Mouse (Mus musculus): Measurements from ENCODE around the gene Gm43517. TPM values are rescaled to one million over a fixed set of nuclear protein-coding genes. Genes with fewer than 3 reads are reported as not detected.

The Gm43517 gene
- total RNA-seq, 2 experiments from 2014 or later, result not detected

DNA sequence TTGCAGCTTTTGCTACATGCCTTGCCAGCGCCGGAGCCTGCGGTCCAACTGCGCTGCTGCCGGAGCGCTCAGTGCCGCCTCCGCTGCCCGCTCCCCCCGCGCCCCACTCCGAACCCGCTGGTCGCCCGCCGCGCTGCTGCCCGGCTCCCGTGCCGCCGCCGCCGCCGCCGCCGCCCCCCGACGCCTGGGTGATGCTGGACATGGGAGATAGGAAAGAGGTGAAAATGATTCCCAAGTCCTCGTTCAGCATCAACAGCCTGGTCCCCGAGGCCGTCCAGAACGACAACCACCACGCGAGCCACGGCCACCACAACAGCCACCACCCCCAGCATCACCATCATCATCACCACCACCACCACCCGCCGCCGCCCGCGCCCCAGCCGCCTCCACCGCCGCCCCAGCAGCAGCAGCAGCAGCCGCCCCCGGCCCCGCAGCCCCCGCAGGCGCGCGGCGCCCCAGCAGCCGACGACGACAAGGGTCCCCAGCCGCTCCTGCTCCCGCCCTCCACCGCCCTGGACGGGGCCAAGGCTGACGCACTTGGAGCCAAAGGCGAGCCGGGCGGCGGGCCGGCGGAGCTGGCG is 589 bp upstream of the Gm43517 start:
- ATAC-seq (replicated peaks; ENCODE audit: poor library complexity), result no peak

DNA sequence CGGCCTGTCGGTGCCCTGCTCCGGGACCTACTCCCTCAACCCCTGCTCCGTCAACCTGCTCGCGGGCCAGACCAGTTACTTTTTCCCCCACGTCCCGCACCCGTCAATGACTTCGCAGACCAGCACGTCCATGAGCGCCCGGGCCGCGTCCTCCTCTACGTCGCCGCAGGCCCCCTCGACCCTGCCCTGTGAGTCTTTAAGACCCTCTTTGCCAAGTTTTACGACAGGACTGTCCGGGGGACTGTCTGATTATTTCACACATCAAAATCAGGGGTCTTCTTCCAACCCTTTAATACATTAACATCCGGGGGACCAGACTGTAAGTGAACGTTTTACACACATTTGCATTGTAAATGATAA is 637 bp downstream of the Gm43517 start:
- ATAC-seq (replicated peaks; ENCODE audit: poor library complexity), result 0 out of 2 replicates have a peak, but pooled peaks have one; percentile 7

DNA sequence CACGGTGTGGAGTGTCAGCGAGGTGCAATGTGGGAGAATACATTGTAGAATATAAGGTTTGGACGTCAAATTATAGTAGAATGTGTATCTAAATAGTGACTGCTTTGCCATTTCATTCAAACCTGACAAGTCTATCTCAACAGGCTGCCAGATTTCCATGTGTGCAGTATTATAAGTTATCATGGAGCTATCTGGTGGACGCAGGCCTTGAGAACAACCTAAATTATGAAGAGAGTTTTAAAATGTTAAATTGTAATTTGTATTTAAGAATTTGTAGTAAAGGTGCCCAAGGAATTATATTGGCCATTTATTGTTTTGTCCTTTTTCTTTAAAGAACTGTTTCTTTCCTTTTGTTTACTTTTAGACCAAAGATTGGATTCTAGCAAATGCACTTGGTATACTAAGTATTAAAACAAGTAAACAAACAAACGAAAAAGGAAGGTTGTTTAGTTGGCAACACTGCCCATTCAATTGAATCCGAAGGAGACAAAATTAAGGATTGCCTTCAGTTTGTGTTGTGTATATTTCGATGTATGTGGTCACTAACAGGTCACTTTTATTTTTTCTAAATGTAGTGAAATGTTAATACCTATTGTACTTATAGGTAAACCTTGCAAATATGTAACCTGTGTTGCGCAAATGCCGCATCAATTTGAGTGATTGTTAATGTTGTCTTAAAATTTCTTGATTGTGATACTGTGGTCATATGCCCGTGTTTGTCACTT is 1.3 kb downstream of the Gm43517 start:
- ATAC-seq (replicated peaks; ENCODE audit: poor library complexity), result no peak

DNA sequence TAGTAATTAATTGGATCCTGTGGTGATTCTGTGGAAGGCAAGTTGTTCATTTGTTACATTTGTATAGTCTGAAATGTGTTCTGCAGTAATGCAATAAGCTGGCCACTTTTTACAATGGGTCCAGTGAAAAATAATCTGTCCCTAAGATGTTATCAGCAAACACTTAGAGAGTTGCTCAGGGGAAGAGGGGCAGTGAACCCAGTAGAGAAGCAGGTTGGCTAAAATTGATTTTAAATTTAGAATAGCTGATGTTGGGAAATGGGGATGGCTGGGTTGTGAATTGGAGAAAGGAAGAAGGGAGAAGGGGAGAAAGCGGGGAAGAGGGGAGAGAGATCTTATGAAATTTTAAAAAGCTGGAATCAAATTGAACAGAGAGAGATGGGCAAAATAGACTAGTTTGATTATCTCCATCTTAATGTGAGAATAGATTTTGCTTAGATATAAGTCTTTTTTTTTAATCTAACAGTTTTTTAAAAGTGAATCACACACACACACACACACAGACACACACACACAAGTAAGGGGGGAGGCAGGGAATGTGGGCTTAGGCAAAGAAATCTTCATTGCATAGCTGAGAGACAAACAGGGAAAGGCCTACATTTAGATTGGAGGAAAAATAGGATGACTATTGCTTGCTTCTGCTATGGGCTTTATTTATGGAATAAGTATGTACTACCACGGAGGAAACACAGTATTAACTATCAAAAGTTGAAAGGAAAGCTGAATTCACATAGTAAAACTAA is 3.1 kb downstream of the Gm43517 start:
- ATAC-seq (replicated peaks; ENCODE audit: poor library complexity), result no peak

DNA sequence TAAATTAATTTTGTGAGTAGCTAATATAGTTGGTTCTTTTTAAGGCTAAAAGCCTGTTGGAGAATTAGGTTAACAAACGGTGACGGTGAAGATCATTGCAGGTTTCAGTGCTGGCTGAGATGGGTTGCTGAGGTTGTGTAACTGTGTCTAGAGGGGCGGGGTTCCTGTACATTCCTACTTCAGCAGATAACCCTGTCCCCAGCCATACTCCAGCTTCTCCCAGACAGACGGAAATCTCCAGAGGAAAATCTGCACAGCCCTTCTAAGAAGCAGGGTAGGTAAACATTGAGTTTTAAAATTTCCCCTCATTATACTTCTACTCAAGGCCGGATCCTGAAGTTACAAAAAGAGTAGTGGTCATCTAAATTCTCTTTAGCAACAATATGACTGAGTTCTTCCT is 4.7 kb downstream of the Gm43517 start:
- ATAC-seq (replicated peaks; ENCODE audit: poor library complexity), result no peak

DNA sequence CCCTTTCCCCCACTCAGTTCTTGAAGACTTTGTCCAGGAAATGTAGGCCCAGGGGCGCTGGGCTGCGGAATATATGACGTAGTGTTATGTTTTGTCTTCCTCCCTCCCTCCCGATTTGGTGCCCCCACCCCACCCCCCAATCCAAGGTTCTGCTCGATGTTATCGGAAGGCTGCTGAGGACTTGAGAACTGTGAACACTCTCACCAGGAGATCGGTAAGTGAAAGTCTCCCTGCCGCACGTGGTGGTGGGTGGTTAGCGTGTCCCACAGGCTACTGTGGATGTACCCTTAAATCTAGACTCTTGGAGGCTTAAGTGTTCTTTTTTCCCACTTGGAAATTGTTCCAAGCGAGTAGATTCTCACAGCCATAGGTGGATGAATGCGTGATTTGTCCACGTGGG is 5.3 kb downstream of the Gm43517 start:
- ATAC-seq (replicated peaks; ENCODE audit: poor library complexity), result no peak

DNA sequence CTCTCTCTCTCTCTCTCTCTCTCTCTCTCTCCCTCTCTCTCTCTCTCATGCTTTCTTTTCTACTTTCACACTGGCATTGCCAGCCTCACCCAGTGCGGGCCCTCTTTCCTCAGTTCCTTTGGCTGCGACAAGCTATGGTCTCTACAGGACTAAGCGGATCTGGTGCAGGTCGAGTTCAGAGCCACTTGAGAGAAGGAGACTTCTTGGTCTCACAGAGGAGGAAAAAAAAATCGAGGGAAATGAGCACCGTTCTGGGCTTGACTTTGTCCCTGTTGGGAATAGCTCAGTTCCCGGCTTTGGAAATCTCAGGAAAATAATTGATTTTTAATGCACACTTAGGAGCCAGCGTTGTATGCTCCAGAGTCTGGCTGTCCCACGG is 5.9 kb downstream of the Gm43517 start:
- no peak for ATAC-seq (replicated peaks; ENCODE audit: poor library complexity)

DNA sequence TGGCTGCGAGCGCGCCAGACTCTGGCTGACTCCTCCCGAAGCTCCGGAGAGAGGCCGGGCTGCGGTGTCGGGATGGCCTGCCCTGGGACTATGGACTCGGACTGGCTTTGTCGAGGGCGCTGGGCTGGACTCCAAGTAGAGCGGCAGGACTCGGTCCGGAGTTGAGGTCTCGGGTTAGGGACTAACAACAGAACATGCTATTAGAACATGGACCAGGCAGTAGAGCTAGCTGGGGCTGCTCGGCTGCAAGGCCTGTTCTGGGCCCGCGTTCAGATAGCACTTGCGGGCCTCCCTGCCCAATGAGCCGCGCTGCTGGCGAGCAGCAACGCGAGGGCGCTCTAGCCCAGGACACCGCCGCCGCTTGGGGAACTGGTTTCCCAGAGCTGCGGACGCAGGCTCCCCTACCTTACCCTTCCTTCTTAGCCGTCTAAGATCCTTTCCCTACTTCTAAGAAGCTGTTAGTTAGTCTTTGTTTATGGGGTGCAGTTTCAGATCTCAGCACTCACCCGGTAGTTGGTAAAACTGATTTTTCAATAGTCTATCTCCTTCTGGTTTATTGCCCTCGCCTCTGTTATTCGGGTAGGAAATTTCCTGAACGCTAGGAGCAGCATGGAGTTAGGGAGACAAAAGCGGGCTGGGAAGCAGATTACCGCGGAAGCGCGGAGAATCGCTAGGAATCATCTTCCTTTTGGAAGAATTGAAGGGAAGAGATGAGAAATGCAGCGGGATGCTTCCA is 6.5 kb downstream of the Gm43517 start:
- ATAC-seq (replicated peaks; ENCODE audit: poor library complexity), result peak; percentile 88

DNA sequence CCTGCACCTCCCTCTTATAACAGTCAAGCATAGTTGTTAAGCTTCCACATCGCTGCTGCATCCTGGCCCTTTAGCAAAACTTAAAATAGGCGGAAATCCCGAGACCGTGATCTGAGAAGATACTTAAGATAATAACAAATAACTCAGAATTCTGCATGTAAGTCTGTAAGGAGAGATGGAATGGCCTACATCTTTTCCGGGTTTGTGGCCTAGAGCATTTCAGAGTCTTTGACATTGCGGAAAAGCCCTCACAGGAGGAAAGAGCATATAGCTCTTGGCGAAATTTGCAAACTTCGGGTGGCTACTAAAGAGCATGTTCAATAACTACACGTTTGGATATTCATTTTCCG is 7.0 kb downstream of the Gm43517 start:
- no peak for ATAC-seq (replicated peaks; ENCODE audit: poor library complexity)

DNA sequence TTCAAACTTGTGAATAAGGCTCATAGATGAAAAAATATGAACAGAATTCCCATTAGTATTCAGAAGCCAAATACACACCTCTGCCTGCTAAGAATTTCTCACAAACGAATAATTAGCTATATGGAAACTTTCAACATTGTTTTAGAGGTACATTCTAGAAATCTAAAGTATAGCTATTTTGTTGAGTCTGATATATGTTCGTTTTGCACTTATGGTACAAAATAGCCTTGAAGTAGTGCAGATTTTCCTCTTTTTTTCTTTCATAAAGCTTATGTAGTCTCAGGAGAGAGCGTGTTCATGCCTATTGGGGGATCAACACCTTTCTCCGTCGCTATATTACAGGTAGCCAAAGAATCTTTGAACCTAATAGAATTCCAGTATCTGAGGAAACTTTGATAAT is 7.9 kb downstream of the Gm43517 start:
- no peak for ATAC-seq (replicated peaks; ENCODE audit: poor library complexity)

DNA sequence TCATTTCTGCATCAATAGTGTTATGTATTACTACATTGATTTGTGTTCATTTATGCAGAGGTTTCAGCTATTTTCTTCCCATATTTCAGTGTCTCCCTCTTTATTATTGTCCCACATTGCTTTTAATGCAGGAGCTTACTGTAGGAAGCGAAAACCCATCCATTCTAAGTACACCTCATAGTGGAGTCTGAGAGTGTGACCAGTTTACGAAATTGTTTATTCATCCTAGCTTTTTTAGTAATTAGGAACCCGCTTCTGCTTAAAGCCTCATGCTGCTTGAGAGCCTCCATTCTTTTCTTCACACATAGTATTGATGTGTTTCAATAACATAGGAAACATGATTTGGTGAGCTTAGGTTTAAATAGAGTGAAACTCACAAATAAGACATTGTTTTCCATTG is 8.7 kb downstream of the Gm43517 start:
- no peak for ATAC-seq (replicated peaks; ENCODE audit: poor library complexity)

DNA sequence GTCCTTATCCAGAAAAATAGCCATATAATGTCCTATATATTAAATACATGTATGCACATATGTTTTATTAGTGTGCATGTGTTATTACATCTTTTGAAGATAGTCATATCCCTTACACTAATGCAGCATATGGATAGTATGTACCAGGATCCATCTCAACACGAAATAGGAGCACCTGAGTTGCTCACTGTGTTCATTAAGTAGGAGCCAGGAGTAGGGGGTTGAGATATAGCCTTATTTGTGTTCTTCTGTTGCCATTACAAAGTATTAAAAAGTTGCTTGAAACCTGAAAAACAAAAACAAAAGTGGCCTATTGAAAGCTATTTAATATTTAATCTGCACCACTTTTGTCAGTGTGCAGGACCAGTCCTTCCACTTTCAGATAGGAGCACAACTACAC is 9.2 kb downstream of the Gm43517 start:
- ATAC-seq (replicated peaks; ENCODE audit: poor library complexity), result no peak

DNA sequence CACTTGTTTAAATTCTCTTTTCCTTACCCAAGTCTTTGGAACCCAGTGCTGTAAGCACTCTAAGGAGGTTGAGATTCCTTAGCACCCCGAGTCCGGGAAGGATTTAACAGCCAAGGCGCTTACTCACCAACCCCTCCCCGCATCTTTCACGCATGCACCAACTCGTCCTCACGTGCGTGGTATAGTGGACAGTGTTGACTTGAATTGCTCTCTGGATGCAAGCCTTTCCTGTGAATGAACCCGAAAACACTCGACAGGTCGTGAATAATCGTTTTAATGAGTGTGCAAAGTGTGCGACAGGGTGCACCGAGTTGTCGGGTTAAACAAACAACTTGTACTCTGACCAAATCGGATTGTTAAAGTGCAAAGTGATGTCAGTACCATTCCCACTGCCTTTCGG is 9.9 kb downstream of the Gm43517 start:
- no peak for ATAC-seq (replicated peaks; ENCODE audit: poor library complexity)

DNA sequence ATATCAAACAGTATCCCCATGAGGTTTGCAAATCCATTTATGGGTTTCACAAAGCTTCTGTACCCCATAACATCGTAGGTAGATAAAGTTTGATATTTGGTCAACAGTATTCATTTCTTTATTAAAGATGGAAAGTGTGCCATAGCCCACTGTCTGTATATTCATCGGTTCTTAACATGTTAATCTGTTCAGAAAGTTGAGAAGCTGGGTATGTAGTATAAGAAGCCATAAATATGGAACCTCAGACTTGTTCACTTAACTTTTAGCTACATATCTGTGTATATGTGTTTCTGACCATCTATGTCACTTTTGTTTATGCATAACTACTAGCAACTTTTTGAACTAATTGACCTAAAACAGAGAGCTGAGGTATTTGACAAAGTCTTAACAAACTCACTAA is 11.0 kb downstream of the Gm43517 start:
- no peak for ATAC-seq (replicated peaks; ENCODE audit: poor library complexity)

DNA sequence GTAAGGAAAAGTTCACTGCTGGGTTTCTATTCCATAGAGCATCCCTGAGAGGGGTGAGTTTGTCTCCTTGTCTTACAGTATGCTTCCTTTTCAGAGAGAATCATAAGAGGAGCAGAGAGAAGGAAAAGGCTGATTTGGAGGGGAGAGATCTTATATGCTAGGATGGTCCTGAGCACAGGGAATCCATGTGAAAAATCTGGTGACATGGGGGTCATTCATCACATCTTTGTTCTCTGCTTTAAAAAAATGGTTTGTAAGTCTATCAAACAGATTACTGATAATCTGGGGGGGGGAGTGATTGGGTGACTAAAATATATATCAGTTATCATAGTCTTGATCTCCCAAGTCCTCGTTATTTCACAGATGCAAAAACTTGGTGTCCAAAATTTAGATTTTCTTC is 11.8 kb downstream of the Gm43517 start:
- no peak for ATAC-seq (replicated peaks; ENCODE audit: poor library complexity)

DNA sequence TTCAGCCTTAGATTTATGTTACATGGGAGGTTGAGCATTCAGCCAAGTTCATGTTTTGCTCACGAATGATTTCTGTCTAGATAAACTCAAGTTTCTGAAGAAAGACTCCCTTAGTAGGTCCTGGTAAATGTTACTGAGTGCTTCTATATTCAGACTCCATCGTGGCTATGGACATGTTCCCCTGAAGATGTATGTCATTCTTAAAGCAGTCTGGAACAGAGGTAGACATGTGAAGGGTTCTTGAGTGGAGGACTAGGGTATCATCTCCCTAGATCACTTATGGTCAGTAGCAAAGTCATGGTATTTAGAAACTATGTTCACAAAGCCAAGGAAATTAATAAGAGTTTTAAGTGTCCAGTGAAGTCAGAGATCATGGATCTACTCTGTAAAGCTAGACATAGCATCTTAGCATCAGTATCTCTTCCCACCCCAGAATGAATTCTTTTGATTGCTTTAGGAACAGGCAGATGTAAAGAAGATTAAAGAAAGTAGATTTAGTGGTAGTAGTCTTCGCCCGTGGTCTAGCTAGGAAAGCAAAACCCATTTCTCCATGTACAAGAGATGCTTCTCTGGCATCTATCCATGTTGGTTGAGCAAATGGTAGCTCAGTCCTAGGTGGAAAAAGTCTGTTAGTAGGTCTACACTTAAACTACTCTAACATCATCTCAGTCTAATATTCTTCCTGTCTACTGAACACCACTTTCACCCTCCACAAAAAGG is 12.6 kb downstream of the Gm43517 start:
- no peak for ATAC-seq (replicated peaks; ENCODE audit: poor library complexity)

DNA sequence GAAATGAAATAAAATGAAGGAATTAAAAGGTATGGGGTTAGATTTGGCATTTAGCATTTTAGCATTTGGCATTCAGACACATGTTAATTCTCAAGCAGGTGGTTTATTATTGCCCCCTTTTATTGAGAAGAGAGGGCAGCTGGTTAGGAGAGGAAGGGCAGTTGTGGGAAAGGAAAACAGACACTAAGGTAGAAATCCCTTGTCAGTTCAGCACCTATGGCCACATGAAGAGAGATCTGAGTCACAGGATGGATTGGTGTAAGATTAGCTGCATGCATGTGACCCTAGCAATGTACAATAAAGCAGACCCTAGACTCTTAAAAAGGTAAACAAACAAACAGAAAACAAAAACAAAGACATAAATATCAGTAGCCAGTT is 13.2 kb downstream of the Gm43517 start:
- no peak for ATAC-seq (replicated peaks; ENCODE audit: poor library complexity)

DNA sequence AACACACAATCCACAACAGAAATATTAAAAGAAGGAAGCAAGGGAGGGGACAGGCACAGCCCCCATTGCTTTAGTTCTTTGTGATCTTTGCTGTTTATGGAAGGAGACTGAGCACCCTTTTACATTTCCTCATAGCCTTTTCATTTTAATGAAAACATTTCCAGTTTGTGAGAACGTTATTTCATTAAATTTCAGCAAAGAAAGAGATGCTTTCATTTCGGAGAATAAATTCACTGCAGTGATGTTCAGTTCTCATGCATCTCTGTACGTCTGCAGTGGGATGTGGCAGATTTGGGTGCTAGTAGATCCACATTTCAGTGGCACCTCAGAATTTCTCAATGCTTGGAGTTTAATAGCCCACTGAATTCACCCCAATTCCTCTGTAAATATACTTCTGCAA is 13.7 kb downstream of the Gm43517 start:
- no peak for ATAC-seq (replicated peaks; ENCODE audit: poor library complexity)

DNA sequence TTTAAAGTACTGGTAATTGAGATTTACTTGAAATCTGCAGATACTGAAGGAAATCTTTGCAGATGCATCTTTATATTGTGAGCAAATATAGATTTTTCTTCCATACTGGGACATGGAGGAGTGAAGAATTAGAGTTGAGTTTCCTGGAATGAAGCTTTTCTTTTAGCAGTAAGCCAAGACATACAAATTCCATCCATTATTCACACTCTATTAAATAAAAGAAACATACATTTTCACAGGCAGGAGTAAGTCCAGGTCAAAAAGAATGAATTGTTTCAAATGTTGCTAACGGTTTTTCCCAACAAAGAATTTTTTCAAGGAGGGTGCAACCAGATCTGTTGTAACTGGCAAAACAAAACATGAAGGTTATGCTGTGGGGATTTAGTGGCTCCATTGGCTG is 14.6 kb downstream of the Gm43517 start:
- no peak for ATAC-seq (replicated peaks; ENCODE audit: poor library complexity)

DNA sequence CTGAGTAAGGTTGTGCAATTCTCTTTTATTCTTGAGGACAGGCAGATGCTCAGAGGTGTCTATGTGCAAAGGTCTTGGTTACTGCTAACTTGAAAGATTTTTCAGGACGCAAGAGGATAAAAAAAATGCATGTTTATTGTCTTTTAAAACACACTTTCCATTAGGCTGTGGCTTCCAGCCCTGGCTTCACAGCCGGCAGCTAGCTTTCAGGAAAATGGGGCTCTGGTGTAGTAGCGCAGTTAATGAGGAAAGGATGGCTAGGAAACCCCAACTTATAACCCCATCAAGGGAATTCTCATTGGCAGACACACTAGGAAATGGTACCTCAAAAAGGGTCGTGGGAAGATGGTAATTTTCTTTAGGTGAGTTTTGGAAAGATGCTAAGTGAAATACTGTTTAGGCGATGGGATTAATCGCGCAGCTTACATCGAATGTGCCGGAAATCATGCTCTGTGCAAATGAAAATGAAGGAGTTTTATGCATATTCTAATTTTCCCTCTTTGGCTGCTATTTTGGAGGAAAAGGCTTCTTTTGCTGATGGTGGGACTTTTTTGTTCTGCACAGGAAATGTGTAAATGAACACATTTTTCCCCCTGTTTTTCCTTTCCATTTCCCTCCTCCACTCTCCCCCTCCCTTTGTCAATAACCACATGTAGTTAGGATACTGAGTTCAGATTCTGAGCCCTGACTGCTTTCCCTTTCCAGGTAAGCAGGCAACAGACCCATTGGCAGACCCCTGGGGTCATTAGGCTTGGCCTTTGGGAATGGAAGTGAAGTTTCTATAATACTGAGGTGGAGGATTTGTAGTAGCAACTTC is 15.3 kb downstream of the Gm43517 start:
- no peak for ATAC-seq (replicated peaks; ENCODE audit: poor library complexity)

DNA sequence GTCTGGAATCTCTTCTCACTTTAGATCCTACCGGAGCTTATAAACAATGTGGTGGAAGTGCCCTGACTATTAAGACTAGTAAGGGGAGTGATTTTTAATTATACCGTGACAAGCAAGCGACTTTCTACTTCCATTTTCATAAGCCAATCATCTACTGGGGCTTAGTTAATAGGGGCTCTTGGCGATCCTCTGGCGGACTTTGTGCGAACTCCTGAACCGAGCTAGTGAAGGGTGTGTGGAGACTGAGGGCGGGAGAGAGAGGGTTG is 15.8 kb downstream of the Gm43517 start:
- ATAC-seq (replicated peaks; ENCODE audit: poor library complexity), result no peak

All from megakaryocyte progenitor cell, adult 5-6 weeks (primary cell).